Mouse (Mus musculus): ENCODE measurements at regions not wholly inside any gene's neighbourhood (a gene's known extent, or its start where the extent isn't known, plus 50 kb on each side); places are given as distances from the start of the nearest gene placed in this dataset.

GRCm38 (mm10) chr13:112048327-112048726 lies 239.5 kb upstream of the Map3k1 start:
- TF ChIP-seq HCFC1 (IDR thresholded peaks at IDR 0.05; ENCODE audit: borderline replicate concordance, insufficient read depth, low read length) (no peak), MAFK (IDR thresholded peaks at IDR 0.05; ENCODE audit: insufficient read depth, low read depth, low read length) (no peak)

Data from ES-E14 (cell line).